Mouse (Mus musculus) heart, adult 8-10 months (tissue): ENCODE data around the gene Fam219b. TPM values are rescaled to one million over a fixed set of nuclear protein-coding genes. Genes with fewer than 3 reads are reported as not detected.
A peak's percentile ranks its signal among the peaks of the same experiment; 100 is the strongest.

ENCODE experiments used
- DNase-seq: peaks from one replicate; pipeline ENCODE4 v3.0.0; 2022; ENCODE audit warnings: low spot score
- total RNA-seq, 4 experiments: library from RNA; stranded (reverse); gene quantifications; 2 replicates each; pipeline ENCODE4 v1.2.4; 2022

Gene Fam219b
- total RNA-seq: 10 to 100 TPM in 3 of 4 experiments, 1 to 10 TPM in 1; 9.5 to 11.6 (median 10.8) TPM

- peak; percentile 91 for DNase-seq
These were observed at the start of gene Fam219b for GRCm38 (mm10) chr9:57537044-57537727. TSS of gene Fam219b (plus strand) at chr9:57537528.

- no peak for DNase-seq
These were observed 49.5 kb upstream of the Fam219b start for GRCm38 (mm10) chr9:57487807-57488206.

- no peak for DNase-seq
These were observed 43.8 kb upstream of the Fam219b start for GRCm38 (mm10) chr9:57493532-57493931.

- no peak for DNase-seq
These were observed 42.4 kb upstream of the Fam219b start for GRCm38 (mm10) chr9:57494970-57495369.

- DNase-seq: no peak
These were observed 40.1 kb upstream of the Fam219b start for GRCm38 (mm10) chr9:57497236-57497635.

- no peak for DNase-seq
These were observed 38.8 kb upstream of the Fam219b start for GRCm38 (mm10) chr9:57498536-57498935.

GRCm38 (mm10) chr9:57501452-57501851 lies 35.9 kb upstream of the Fam219b start:
- DNase-seq: no peak

GRCm38 (mm10) chr9:57501861-57502260 lies 35.5 kb upstream of the Fam219b start:
- no peak for DNase-seq

- no peak for DNase-seq
These were observed 34.3 kb upstream of the Fam219b start for GRCm38 (mm10) chr9:57502911-57503621.

GRCm38 (mm10) chr9:57503622-57504380 lies 33.5 kb upstream of the Fam219b start, which contains the start of gene Rpp25:
TSS of gene Rpp25 (plus strand) at chr9:57504026.
- DNase-seq: peak; percentile 66

- DNase-seq: no peak
These were observed 33.0 kb upstream of the Fam219b start for GRCm38 (mm10) chr9:57504381-57504700.

- no peak for DNase-seq
These were observed 32.4 kb upstream of the Fam219b start for GRCm38 (mm10) chr9:57504891-57505290.

- DNase-seq: peak; percentile 69
These were observed 31.6 kb upstream of the Fam219b start for GRCm38 (mm10) chr9:57505700-57506099.

- no peak for DNase-seq
These were observed 26.8 kb upstream of the Fam219b start for GRCm38 (mm10) chr9:57510577-57510976.

- DNase-seq: peak; percentile 68
These were observed 20.2 kb upstream of the Fam219b start for GRCm38 (mm10) chr9:57517113-57517512.

- no peak for DNase-seq
These were observed 16.8 kb upstream of the Fam219b start for GRCm38 (mm10) chr9:57520375-57521055.

- DNase-seq: peak; percentile 92
These were observed 16.0 kb upstream of the Fam219b start, which contains the start of gene Cox5a for GRCm38 (mm10) chr9:57521056-57521911. TSS of gene Cox5a (plus strand) at chr9:57521274.

GRCm38 (mm10) chr9:57522114-57522860 lies 15.0 kb upstream of the Fam219b start:
- no peak for DNase-seq

GRCm38 (mm10) chr9:57522861-57523246 lies 14.5 kb upstream of the Fam219b start:
- no peak for DNase-seq

GRCm38 (mm10) chr9:57523754-57524153 lies 13.6 kb upstream of the Fam219b start:
- DNase-seq: peak; percentile 67
